Mouse (Mus musculus): Measurements from ENCODE around the gene Phf12. TPM values are rescaled to one million over a fixed set of nuclear protein-coding genes. Genes with fewer than 3 reads are reported as not detected.

The Phf12 gene
- polyA plus RNA-seq, 1 experiment from 2014 or later, result 20.0 TPM

DNA sequence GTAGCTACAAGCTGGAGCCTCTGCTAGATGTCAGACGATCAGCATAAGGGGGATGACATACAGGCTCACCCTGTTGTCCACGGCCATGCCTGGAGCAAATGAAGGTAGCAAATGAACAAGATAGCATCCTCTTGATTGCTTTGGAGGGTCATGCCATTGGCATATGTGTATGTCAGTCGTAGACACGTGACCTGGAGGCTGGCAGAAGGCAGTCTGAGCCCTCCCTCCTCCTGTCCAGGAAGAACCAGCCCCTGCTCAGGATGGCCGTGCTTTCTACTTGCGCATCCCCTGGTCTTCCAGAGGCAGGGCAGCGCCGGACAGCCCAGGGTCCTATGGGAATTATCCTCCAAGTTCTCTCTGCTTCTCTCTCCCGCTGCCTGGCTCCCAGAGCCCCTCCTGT, 23.6 kb upstream of the Phf12 start:
- Histone ChIP-seq H3K27ac (no peak overlapping the region), H3K4me1 (peaks cover 32% of the 10 kb centered on the region), H3K36me3 (no peaks in the 10 kb centered on the region), H3K27me3 (ENCODE audit: insufficient read depth, poor library complexity, severe bottlenecking) (peaks cover 76% of the 10 kb centered on the region), H3K4me3 (no peak overlapping the region), H3K9me3 (no peaks in the 10 kb centered on the region)
- WGBS, result 52% methylated on average over 9 of the region's 9 CpGs
- DNase-seq (ENCODE audit: low spot score), result no peak

- H3K4me3 ChIP-seq, result no peak overlapping the region
Observed at GRCm38 (mm10) chr11:77960199-77960598, 22.4 kb upstream of the Phf12 start.

DNA sequence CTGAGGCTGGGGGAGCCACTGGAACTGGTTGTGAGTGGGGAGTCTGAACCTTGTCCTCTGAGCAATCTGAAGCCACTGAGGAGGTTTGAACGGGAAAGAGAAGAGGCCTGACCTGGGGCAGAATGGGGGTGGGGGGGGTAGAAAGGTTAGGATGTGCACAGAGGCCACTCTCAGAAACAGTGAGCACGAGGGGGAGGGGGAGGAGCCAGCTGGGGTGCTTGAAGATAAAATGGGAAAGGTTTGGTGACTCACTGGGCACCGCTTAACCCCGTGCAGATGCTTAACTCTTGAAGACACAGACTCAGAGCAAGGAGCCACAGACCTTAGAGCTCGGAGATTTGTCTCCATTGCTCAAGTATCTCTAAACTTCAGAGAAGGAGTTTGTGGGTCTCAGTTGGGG, 21.7 kb upstream of the Phf12 start:
- WGBS, result 32% methylated on average over 5 of the region's 5 CpGs
- no peaks in the 10 kb centered on the region for H3K36me3 ChIP-seq

More at GRCm38 (mm10) chr11:77960199-77960598, 22.4 kb upstream of the Phf12 start:
- no peak for DNase-seq (ENCODE audit: low spot score)
- 56% methylated on average over 9 of the region's 9 CpGs for WGBS
- Histone ChIP-seq H3K27me3 (ENCODE audit: insufficient read depth, poor library complexity, severe bottlenecking) (peaks cover 72% of the 10 kb centered on the region), H3K36me3 (no peaks in the 10 kb centered on the region), H3K9me3 (no peaks in the 10 kb centered on the region), H3K27ac (0 out of 2 replicates have a peak overlapping the region, but pooled peaks have one; percentile 24), H3K4me1 (peaks cover 42% of the 10 kb centered on the region)

DNA sequence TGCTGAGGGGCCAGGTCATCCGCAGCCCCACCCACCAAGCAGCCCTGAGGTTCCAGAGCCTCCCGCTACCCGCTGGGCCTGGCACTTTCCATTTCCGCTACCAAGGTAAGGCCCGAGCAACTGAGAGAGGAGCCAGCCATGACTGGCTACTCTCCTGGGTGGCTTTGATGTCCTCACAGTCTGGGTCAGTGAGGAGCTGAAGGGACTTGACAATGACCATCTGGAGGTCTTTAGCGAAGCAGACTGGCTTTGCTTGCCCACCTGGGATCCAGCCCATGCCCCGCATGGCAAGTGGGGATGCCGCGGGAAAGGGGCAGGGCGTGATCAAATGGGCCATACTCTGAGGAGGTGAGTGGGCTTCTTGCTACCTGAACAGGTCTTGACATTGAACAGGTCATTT, 19.6 kb upstream of the Phf12 start:
- Histone ChIP-seq H3K36me3 (no peaks in the 10 kb centered on the region), H3K27ac (no peak overlapping the region), H3K4me1 (peaks cover 51% of the 10 kb centered on the region), H3K4me3 (no peak overlapping the region), H3K9me3 (no peaks in the 10 kb centered on the region), H3K27me3 (ENCODE audit: insufficient read depth, poor library complexity, severe bottlenecking) (peaks cover 67% of the 10 kb centered on the region)
- 86% methylated on average over 10 of the region's 10 CpGs for WGBS
- no peak for DNase-seq (ENCODE audit: low spot score)

More for the DNA sequence above, 21.7 kb upstream of the Phf12 start:
- Histone ChIP-seq H3K27me3 (ENCODE audit: insufficient read depth, poor library complexity, severe bottlenecking) (peaks cover 72% of the 10 kb centered on the region), H3K4me1 (peaks cover 49% of the 10 kb centered on the region), H3K9me3 (no peaks in the 10 kb centered on the region), H3K27ac (no peak overlapping the region), H3K4me3 (no peak overlapping the region)
- DNase-seq (ENCODE audit: low spot score), result no peak

DNA sequence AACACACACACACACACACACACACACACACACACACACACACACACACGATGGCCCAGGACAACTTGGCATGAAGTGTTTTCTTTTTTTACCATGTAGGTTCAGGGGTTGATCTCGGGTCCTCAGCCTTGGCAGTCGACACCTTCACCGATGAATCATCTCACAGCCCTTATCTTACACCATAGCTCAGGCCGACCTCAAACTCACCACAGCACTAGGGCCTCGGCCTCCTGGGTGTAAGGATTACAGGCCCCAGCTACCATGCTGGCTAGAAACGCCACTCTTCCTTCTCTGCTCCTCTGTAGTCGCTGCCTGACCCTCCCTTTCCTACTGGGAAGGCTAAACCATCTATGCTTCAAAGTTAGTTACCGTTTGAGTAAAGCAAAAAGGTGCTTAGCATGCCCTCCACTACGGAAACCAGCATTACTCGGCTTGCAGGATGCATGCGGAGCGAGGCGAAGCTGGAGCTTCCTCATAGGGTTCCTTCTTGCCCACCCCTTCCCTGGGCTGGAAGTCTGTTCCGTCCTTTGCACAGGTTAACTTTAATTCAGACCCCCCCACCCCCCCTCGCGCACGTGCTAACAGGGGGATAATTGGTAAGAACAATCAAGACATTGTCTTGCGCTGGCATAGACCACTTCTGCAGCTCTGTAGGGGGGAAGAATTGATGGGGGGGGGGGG, 18.0 kb upstream of the Phf12 start:
- Histone ChIP-seq H3K36me3 (no peaks in the 10 kb centered on the region), H3K4me1 (peaks cover 41% of the 10 kb centered on the region), H3K4me3 (no peak overlapping the region), H3K9me3 (no peaks in the 10 kb centered on the region), H3K27me3 (ENCODE audit: insufficient read depth, poor library complexity, severe bottlenecking) (peaks cover 64% of the 10 kb centered on the region), H3K27ac (no peak overlapping the region)
- DNase-seq (ENCODE audit: low spot score), result no peak
- whole genome bisulfite sequencing, result 16% methylated on average over 19 of the region's 19 CpGs

DNA sequence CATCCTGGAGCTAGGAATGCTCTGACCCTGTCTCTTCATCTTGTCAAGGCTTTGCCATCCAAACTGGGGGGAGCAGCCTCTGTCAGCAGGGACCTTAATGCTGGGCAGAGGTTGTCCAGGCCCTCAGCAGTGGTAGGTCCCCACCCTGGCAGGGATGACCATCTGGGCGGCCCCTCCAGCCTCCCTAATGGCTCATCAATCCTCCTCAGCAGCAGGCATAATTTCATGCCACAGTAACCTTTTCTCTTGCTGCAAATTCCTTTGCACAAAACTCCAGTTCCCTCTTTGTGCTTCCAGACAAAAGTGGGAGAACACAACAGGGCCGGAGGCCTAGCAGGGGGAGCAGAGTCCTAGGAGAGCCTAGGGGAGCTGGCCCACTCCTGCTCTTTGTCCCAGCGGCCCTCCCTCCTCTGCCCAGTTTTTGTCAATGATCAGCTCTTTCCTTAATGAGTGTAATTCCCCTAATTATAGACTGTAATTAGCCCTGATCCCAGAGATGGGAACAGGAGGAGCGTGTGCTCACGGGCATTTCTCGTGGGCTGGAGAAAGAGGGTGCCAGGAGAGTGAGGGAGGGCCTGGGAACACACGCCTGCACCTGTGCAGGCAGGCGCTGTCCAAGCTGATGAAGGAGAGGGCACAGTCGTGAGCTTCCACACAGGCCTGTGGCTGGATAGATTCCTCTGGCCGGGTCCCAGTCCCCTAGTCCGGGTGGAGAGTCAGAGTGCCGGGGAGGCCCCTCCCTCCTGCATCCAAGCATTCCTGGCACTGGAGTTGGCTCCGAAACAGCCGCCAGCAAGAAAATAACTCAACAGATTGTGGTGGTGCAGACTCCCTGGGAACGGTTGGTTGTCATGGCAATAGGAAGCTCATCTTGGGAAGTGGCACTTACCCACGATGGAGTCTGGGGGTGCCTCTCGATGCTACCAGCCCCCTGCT, 17.2 kb upstream of the Phf12 start:
- WGBS, result 32% methylated on average over 17 of the region's 17 CpGs
- H3K9me3 ChIP-seq, result no peaks in the 10 kb centered on the region
- no peak for DNase-seq (ENCODE audit: low spot score)
- H3K4me3 ChIP-seq, result no peak overlapping the region
- peaks cover 58% of the 10 kb centered on the region for H3K27me3 ChIP-seq (ENCODE audit: insufficient read depth, poor library complexity, severe bottlenecking)
- H3K27ac ChIP-seq, result no peak overlapping the region
- H3K36me3 ChIP-seq, result no peaks in the 10 kb centered on the region
- peaks cover 34% of the 10 kb centered on the region for H3K4me1 ChIP-seq

GRCm38 (mm10) chr11:77966037-77966391, 16.5 kb upstream of the Phf12 start:
- Histone ChIP-seq H3K4me1 (peaks cover 28% of the 10 kb centered on the region), H3K4me3 (no peak overlapping the region), H3K36me3 (no peaks in the 10 kb centered on the region), H3K27me3 (ENCODE audit: insufficient read depth, poor library complexity, severe bottlenecking) (peaks cover 52% of the 10 kb centered on the region), H3K27ac (no peak overlapping the region), H3K9me3 (no peaks in the 10 kb centered on the region)
- no peak for DNase-seq (ENCODE audit: low spot score)
- WGBS, result 53% methylated on average over 5 of the region's 5 CpGs

DNA sequence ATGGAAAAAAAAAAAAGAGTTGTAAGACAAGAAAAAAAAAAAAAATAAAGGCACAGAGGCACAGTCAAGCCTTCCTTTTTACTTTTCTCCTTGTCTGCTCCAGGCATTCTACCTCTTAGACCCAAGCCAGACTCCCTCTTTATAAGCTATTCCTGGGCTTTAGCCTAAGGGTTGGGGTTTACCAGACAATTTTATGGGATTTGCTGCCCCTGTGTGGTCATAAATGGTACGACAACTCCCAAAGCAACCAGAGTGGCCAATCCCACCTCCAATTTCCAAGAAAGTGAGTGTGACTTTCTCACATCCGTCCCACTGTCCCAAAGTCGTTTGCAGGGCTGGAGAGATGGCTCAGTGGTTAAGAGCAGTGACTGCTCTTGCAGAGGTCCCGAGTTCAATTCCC, 15.4 kb upstream of the Phf12 start:
- Histone ChIP-seq H3K4me3 (no peak overlapping the region), H3K27me3 (ENCODE audit: insufficient read depth, poor library complexity, severe bottlenecking) (peaks cover 43% of the 10 kb centered on the region), H3K4me1 (peaks cover 23% of the 10 kb centered on the region), H3K27ac (no peak overlapping the region), H3K36me3 (no peaks in the 10 kb centered on the region), H3K9me3 (no peaks in the 10 kb centered on the region)
- no peak for DNase-seq (ENCODE audit: low spot score)
- WGBS, result under 1% methylated on average over 4 of the region's 4 CpGs

GRCm38 (mm10) chr11:77968786-77969185, 13.8 kb upstream of the Phf12 start:
- peaks cover 54% of the 10 kb centered on the region for H3K27me3 ChIP-seq (ENCODE audit: insufficient read depth, poor library complexity, severe bottlenecking)
- 50% methylated on average over 4 of the region's 4 CpGs for WGBS
- H3K4me1 ChIP-seq, result peaks cover 19% of the 10 kb centered on the region
- no peak for DNase-seq (ENCODE audit: low spot score)
- no peaks in the 10 kb centered on the region for H3K9me3 ChIP-seq
- no peak overlapping the region for H3K4me3 ChIP-seq
- no peak overlapping the region for H3K27ac ChIP-seq
- no peaks in the 10 kb centered on the region for H3K36me3 ChIP-seq

DNA sequence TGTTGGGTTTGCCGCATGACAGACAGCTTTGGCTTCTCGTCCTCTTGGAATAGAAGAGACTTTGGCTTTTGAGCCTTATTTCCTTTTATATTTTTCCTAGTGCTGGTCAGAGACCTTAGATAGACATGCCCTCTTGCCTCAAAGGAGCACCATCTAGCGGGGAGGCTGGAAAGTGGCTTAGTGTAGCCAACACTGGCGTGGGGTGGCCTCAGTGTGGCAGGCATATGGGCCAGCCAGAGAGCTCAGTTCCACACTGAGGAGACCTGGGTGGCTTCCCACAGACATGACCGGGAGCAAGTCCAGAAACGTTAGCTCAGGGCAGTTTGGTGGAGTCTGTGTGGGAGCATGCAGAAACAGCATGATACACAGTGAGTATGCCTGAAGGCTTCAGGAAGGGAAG, 11.8 kb upstream of the Phf12 start:
- H3K36me3 ChIP-seq, result no peaks in the 10 kb centered on the region
- peaks cover 60% of the 10 kb centered on the region for H3K27me3 ChIP-seq (ENCODE audit: insufficient read depth, poor library complexity, severe bottlenecking)
- peaks cover 9% of the 10 kb centered on the region for H3K4me1 ChIP-seq
- no peaks in the 10 kb centered on the region for H3K9me3 ChIP-seq
- no peak overlapping the region for H3K27ac ChIP-seq
- no peak overlapping the region for H3K4me3 ChIP-seq
- WGBS, result 79% methylated on average over 6 of the region's 6 CpGs
- no peak for DNase-seq (ENCODE audit: low spot score)

GRCm38 (mm10) chr11:77973520-77973919, 9.0 kb upstream of the Phf12 start:
- peaks cover 72% of the 10 kb centered on the region for H3K27me3 ChIP-seq (ENCODE audit: insufficient read depth, poor library complexity, severe bottlenecking)
- 81% methylated on average over 7 of the region's 7 CpGs for WGBS
- H3K4me3 ChIP-seq, result no peak overlapping the region
- H3K4me1 ChIP-seq, result peaks cover 5% of the 10 kb centered on the region; the same call in 1 of the 2 replicates
- H3K27ac ChIP-seq, result no peak overlapping the region
- H3K9me3 ChIP-seq, result no peaks in the 10 kb centered on the region
- H3K36me3 ChIP-seq, result no peaks in the 10 kb centered on the region
- no peak for DNase-seq (ENCODE audit: low spot score)

DNA sequence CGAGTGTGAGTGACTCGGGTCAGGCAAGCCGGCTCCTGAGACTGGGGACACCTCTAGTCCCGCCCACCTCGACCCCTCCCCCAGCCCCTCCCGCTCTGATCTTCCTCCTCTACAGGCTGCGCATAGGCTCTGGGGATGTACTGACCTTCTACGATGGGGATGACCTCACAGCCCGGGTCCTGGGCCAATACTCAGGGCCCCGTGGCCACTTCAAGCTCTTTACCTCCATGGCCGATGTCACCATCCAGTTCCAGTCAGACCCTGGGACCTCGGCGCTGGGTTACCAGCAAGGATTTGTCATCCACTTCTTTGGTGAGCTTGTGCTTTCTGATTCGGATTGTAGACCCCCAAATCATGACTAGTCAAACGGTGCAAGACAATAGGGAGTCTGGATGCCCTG, 8.2 kb upstream of the Phf12 start:
- Histone ChIP-seq H3K27ac (no peak overlapping the region), H3K4me1 (peaks cover 5% of the 10 kb centered on the region; the same call in 1 of the 2 replicates), H3K4me3 (no peak overlapping the region), H3K36me3 (no peaks in the 10 kb centered on the region), H3K9me3 (no peaks in the 10 kb centered on the region), H3K27me3 (ENCODE audit: insufficient read depth, poor library complexity, severe bottlenecking) (peaks cover 72% of the 10 kb centered on the region)
- no peak for DNase-seq (ENCODE audit: low spot score)
- WGBS, result 34% methylated on average over 15 of the region's 15 CpGs

- Histone ChIP-seq H3K36me3 (no peaks in the 10 kb centered on the region), H3K27me3 (ENCODE audit: insufficient read depth, poor library complexity, severe bottlenecking) (peaks cover 68% of the 10 kb centered on the region), H3K9me3 (no peaks in the 10 kb centered on the region), H3K4me1 (peaks cover 5% of the 10 kb centered on the region), H3K4me3 (no peak overlapping the region), H3K27ac (no peak overlapping the region)
- 25% methylated on average over 4 of the region's 4 CpGs for WGBS
- no peak for DNase-seq (ENCODE audit: low spot score)
Observed at GRCm38 (mm10) chr11:77975873-77976272, 6.7 kb upstream of the Phf12 start.
